In the genomic region with DNA sequence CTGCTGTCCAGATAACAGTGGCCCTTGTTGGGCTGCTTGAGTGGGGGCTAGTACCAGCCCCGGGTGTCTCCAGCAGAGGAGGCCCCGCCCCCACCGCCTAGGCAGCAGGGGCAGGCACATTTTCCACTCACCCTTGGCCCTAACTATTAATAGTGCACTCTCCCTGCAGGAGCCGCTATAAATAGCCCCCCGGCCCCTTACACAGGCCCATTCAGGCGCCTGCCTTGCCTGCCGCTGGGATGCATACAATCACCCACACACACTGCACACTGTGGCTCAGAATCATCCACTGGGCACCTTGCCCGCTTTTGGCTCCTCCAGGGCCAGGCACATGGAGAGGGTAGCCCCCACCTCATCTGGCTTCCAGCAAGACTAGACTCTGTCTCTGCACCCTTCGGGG, we compare ENCODE assay signal across 9 mouse cellular contexts. TPM values are rescaled to one million over a fixed set of nuclear protein-coding genes. Genes with fewer than 3 reads are reported as not detected.
A peak's percentile ranks its signal among the peaks of the same experiment; 100 is the strongest.
DNase-seq lines count a peak whose midpoint lies in the region; ATAC-seq and TF ChIP-seq lines count a peak whose summit lies in the region.
"Had no signal": no experiment of that assay in that cellular context is flagged by ENCODE, and none has a peak within 500 bp of the region (broad histone marks: within the 10 kb centered on the region; RNA-seq: fewer than 3 reads in every experiment).

No protein-coding gene starts in this region.

- 20% methylated on average over 9 of the region's 9 CpGs for WGBS in hindbrain, postnatal 0 days
- WGBS in stomach, embryonic 15.5 days = 20% methylated on average over 9 of the region's 9 CpGs

- H3K36me3 ChIP-seq in ES-Bruce4 (ENCODE audit: control insufficient read depth, insufficient read depth, low read length, poor library complexity, severe bottlenecking) = no peaks in the 10 kb centered on the region
- no peaks in the 10 kb centered on the region for H3K36me3 ChIP-seq in hindbrain, postnatal 0 days (ENCODE audit: insufficient read depth, low read length)
- no peaks in the 10 kb centered on the region for H3K36me3 ChIP-seq in stomach, embryonic 15.5 days
- H3K36me3 ChIP-seq: G1E had no signal

- no peak overlapping the region for H3K4me2 ChIP-seq in hindbrain, postnatal 0 days (ENCODE audit: low read depth, low read length)
- no peak overlapping the region for H3K4me2 ChIP-seq in stomach, embryonic 15.5 days

- peaks cover 5% of the 10 kb centered on the region for H3K4me1 ChIP-seq in ES-Bruce4 (ENCODE audit: control insufficient read depth, insufficient read depth, low read length)
- H3K4me1 ChIP-seq in hindbrain, postnatal 0 days (ENCODE audit: insufficient read depth, low read length) = peaks cover 20% of the 10 kb centered on the region; the same call in 1 of the 2 replicates
- H3K4me1 ChIP-seq in stomach, embryonic 15.5 days = peaks cover 24% of the 10 kb centered on the region

- intact Hi-C loops in left cerebral cortex, postnatal 10 days (cut with DNase I) = no loop called here

- ATAC-seq in hindbrain, postnatal 0 days = peak; percentile 73
- peak; percentile 66 for ATAC-seq in stomach, embryonic 15.5 days (ENCODE audit: insufficient read depth, low FRiP score, low read depth)

- DNase-seq in cerebellum, postnatal 14 days = peak; percentile 72 to 76
- DNase-seq in gastrocnemius, postnatal 10 days = peak; percentile 61
- peak; percentile 79 for DNase-seq in hindbrain, postnatal 0 days (ENCODE audit: low spot score)
- peak; percentile 68 to 86 for DNase-seq in left cerebral cortex, postnatal 10 days (ENCODE audit: extremely low spot score in 1 of 2, low spot score in 2 of 2)
- peak; percentile 36 for DNase-seq in mesoderm, embryonic 11.5 days (ENCODE audit: low read depth, low spot score)
- DNase-seq in spleen, postnatal 14 days (ENCODE audit: low spot score in 2 of 2) = no peak

- H3K27ac ChIP-seq in ES-Bruce4 (ENCODE audit: insufficient read depth, low read length) = peak overlapping the region; percentile 36
- peak overlapping the region; percentile 61; the same call in 1 of the 2 replicates for H3K27ac ChIP-seq in hindbrain, postnatal 0 days
- H3K27ac ChIP-seq in stomach, embryonic 15.5 days = peak overlapping the region; percentile 69

- no peak for TF ChIP-seq CTCF in ES-Bruce4 (IDR thresholded peaks at IDR 0.05; ENCODE audit: low read depth, low read length)
- TF ChIP-seq CTCF in hindbrain, postnatal 0 days (IDR thresholded peaks at IDR 0.05; ENCODE audit: low read depth) = no peak

- H3K9ac ChIP-seq in ES-Bruce4 (ENCODE audit: low read depth, poor library complexity, severe bottlenecking) = peak overlapping the region; percentile 42; the same call in 1 of the 2 replicates
- no peak overlapping the region for H3K9ac ChIP-seq in hindbrain, postnatal 0 days (replicated peaks; ENCODE audit: low read length)
- H3K9ac ChIP-seq in stomach, embryonic 15.5 days = no peak overlapping the region

- no peaks in the 10 kb centered on the region for H3K9me3 ChIP-seq in ES-Bruce4 (replicated peaks; ENCODE audit: control insufficient read depth, insufficient read depth, low read length, poor library complexity, severe bottlenecking)
- H3K9me3 ChIP-seq in hindbrain, postnatal 0 days (ENCODE audit: low read length) = no peaks in the 10 kb centered on the region
- no peaks in the 10 kb centered on the region for H3K9me3 ChIP-seq in stomach, embryonic 15.5 days
- H3K9me3 ChIP-seq: G1E had no signal

- H3K4me3 ChIP-seq in ES-Bruce4 (ENCODE audit: low read depth, low read length) = no peak overlapping the region
- H3K4me3 ChIP-seq in hindbrain, postnatal 0 days (ENCODE audit: low read length) = no peak overlapping the region
- no peak overlapping the region for H3K4me3 ChIP-seq in stomach, embryonic 15.5 days (replicated peaks)

- no peak for TF ChIP-seq EP300 in ES-Bruce4 (IDR thresholded peaks at IDR 0.05; ENCODE audit: insufficient read depth, low read depth, low read length)

- TF ChIP-seq POLR2A in ES-Bruce4 (IDR thresholded peaks at IDR 0.05; ENCODE audit: insufficient read depth, low read length) = no peak

- no peaks in the 10 kb centered on the region for H3K27me3 ChIP-seq in ES-Bruce4 (ENCODE audit: control insufficient read depth, insufficient read depth, low read length, poor library complexity, severe bottlenecking)
- no peaks in the 10 kb centered on the region for H3K27me3 ChIP-seq in hindbrain, postnatal 0 days (ENCODE audit: insufficient read depth, low read length)
- no peaks in the 10 kb centered on the region for H3K27me3 ChIP-seq in stomach, embryonic 15.5 days (replicated peaks)

RNA-seq across cellular contexts. Expression of a gene that starts 19.8 kb away (rescaled TPM):
- polyA plus RNA-seq in ES-Bruce4 (2011; ENCODE audit: insufficient read depth, insufficient read length, low read depth, missing spikeins) = 39.2 and 40.2 TPM in 2 replicates
- 10 to 100 TPM in 1 of 2 experiments, 1 to 10 TPM in 1; 9.4 to 13.6 TPM for total RNA-seq in gastrocnemius, postnatal 10 days (2021)
- total RNA-seq in hindbrain, postnatal 0 days (2014; rRNA removed) = 15.9 and 18.9 TPM in 2 replicates
- polyA plus RNA-seq in hindbrain, postnatal 0 days (2015; fragmentation: Nextera tagmentation; extraction: Ambion mirVana) = 38.9 and 40.1 TPM in 2 replicates
- 10 to 100 TPM; 14.2 to 18.8 TPM for total RNA-seq in left cerebral cortex, postnatal 10 days (2021)
- polyA plus RNA-seq in stomach, embryonic 15.5 days (2015; fragmentation: Nextera tagmentation; extraction: Ambion mirVana) = 124 and 125 TPM in 2 replicates

RNA-seq across cellular contexts. Expression of a gene that starts 20.2 kb away (rescaled TPM):
- polyA plus RNA-seq in ES-Bruce4 (2011; ENCODE audit: insufficient read depth, insufficient read length, low read depth, missing spikeins) = 10.0 and 13.2 TPM in 2 replicates
- total RNA-seq in gastrocnemius, postnatal 10 days (2021) = 1 to 10 TPM; 5.7 to 6.5 TPM
- 12.7 and 17.4 TPM in 2 replicates for total RNA-seq in hindbrain, postnatal 0 days (2014; rRNA removed)
- polyA plus RNA-seq in hindbrain, postnatal 0 days (2015; fragmentation: Nextera tagmentation; extraction: Ambion mirVana) = 6.3 and 7.2 TPM in 2 replicates
- 10 to 100 TPM in 1 of 2 experiments, 1 to 10 TPM in 1; 8.8 to 10.4 TPM for total RNA-seq in left cerebral cortex, postnatal 10 days (2021)
- 11.6 and 13.4 TPM in 2 replicates for polyA plus RNA-seq in stomach, embryonic 15.5 days (2015; fragmentation: Nextera tagmentation; extraction: Ambion mirVana)

RNA-seq across cellular contexts. Expression of a gene that starts 22.7 kb away (rescaled TPM):
- 128 and 136 TPM in 2 replicates for polyA plus RNA-seq in ES-Bruce4 (2011; ENCODE audit: insufficient read depth, insufficient read length, low read depth, missing spikeins)
- 10 to 100 TPM; 14.8 to 19.4 TPM for total RNA-seq in gastrocnemius, postnatal 10 days (2021)
- total RNA-seq in hindbrain, postnatal 0 days (2014; rRNA removed) = 98.0 and 104 TPM in 2 replicates
- polyA plus RNA-seq in hindbrain, postnatal 0 days (2015; fragmentation: Nextera tagmentation; extraction: Ambion mirVana) = 69.8 TPM in 2 replicates
- 10 to 100 TPM; 40.6 to 44.0 TPM for total RNA-seq in left cerebral cortex, postnatal 10 days (2021)
- 68.7 and 74.8 TPM in 2 replicates for polyA plus RNA-seq in stomach, embryonic 15.5 days (2015; fragmentation: Nextera tagmentation; extraction: Ambion mirVana)

Comparison
In these comparisons a context has a peak if more than half of its experiments do, and no peak if none do; other contexts are left out.
1. DNase-seq: peak in cerebellum, postnatal 14 days (2 of 2), gastrocnemius, postnatal 10 days (single experiment), hindbrain, postnatal 0 days (single experiment), left cerebral cortex, postnatal 10 days (2 of 2) and mesoderm, embryonic 11.5 days (single experiment); none in spleen, postnatal 14 days (0 of 2).
2. Peak in every context shown above with its lines, with median percentiles within 50 percentile points of each other: H3K27ac ChIP-seq.